Mouse (Mus musculus) liver, embryonic 15.5 days (tissue): ENCODE measurements around the gene Gpc6. TPM values are rescaled to one million over a fixed set of nuclear protein-coding genes. Genes with fewer than 3 reads are reported as not detected.

Experiments
- ATAC-seq: fragments of 200-750 bp; cut with Nextera tagmentation; 2 replicates; pipeline ENCODE4 v1.8.0; 2017; ENCODE audit warnings: moderate number of reproducible peaks, mild to moderate bottlenecking, moderate library complexity; ENCODE audit not compliant: insufficient read depth
- H3K27ac ChIP-seq: fragments of 300-500 bp; sonication (generic); replicated peaks from 2 replicates; pipeline ENCODE4 v1.5.1; 2015; ENCODE audit warnings: mild to moderate bottlenecking, inconsistent platforms
- H3K27me3 ChIP-seq: fragments of 300-500 bp; sonication (generic); 2 replicates; pipeline ENCODE4 v1.6.1; 2015; ENCODE audit warnings: mild to moderate bottlenecking, inconsistent platforms
- H3K36me3 ChIP-seq: fragments of 300-500 bp; sonication (generic); replicated peaks from 2 replicates; pipeline ENCODE4 v1.6.1; 2015; ENCODE audit warnings: moderate library complexity, mild to moderate bottlenecking, inconsistent platforms
- H3K4me1 ChIP-seq: fragments of 300-500 bp; sonication (generic); replicated peaks from 2 replicates; pipeline ENCODE4 v1.6.1; 2015; ENCODE audit warnings: inconsistent platforms
- H3K4me2 ChIP-seq: fragments of 300-500 bp; sonication (generic); 2 replicates; pipeline ENCODE4 v1.6.1; 2015; ENCODE audit warnings: moderate library complexity, mild to moderate bottlenecking, inconsistent platforms
- H3K4me3 ChIP-seq: fragments of 300-500 bp; sonication (generic); replicated peaks from 2 replicates; pipeline ENCODE4 v1.5.1; 2015; ENCODE audit warnings: mild to moderate bottlenecking, inconsistent platforms
- H3K9ac ChIP-seq: fragments of 300-500 bp; sonication (generic); 2 replicates; pipeline ENCODE4 v1.6.1; 2015; ENCODE audit warnings: moderate library complexity, mild to moderate bottlenecking, inconsistent platforms
- H3K9me3 ChIP-seq: fragments of 300-500 bp; sonication (generic); replicated peaks from 2 replicates; pipeline ENCODE4 v1.6.1; 2016; ENCODE audit warnings: inconsistent platforms
- WGBS: fragments of 180-500 bp; shearing (Covaris S2); methylation state at CpG from one replicate; pipeline ENCODE4 v1.1.7; 2015; ENCODE audit warnings: mixed read lengths; ENCODE audit not compliant: insufficient replicate concordance; 5-methylcytosine and 5-hydroxymethylcytosine counted together
- polyA plus RNA-seq: library from polyadenylated mRNA; unstranded; fragments of >200 nt; fragmentation: Nextera tagmentation; extraction: Ambion mirVana; gene quantifications from 2 replicates; pipeline ENCODE4 v1.2.1, GENCODE M21; 2015

Gpc6 gene
- polyA plus RNA-seq, 1 experiment from 2014 or later, result 3.4 TPM

DNA sequence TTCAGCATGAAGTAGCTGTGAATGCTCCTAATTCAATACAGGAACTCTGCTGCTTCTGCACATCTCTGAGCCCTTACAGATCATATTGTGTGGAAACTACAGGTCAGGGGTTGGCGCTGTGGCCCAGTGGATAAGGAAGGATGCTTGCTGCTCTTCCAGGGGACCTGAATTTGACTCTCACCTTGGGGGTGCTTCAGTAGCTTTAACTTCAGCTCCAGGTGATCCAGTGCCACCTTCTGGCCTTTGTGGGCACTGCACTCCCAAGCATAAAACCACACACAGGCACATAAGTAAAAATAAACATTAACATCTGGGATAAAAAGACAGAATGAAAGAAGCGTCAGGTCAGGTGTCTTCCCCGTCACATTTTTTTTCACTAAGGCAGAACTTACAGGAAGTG lies 957.1 kb downstream of the Gpc6 start:
- H3K27ac ChIP-seq, result no peak overlapping the region
- no peaks in the 10 kb centered on the region for H3K36me3 ChIP-seq
- H3K9me3 ChIP-seq, result no peaks in the 10 kb centered on the region
- H3K4me2 ChIP-seq, result no peak overlapping the region
- H3K4me1 ChIP-seq, result no peaks in the 10 kb centered on the region
- H3K4me3 ChIP-seq, result no peak overlapping the region
- WGBS, result 38% methylated on average over 3 of the region's 3 CpGs
- no peaks in the 10 kb centered on the region for H3K27me3 ChIP-seq
- no peak overlapping the region for H3K9ac ChIP-seq
- no peak for ATAC-seq

DNA sequence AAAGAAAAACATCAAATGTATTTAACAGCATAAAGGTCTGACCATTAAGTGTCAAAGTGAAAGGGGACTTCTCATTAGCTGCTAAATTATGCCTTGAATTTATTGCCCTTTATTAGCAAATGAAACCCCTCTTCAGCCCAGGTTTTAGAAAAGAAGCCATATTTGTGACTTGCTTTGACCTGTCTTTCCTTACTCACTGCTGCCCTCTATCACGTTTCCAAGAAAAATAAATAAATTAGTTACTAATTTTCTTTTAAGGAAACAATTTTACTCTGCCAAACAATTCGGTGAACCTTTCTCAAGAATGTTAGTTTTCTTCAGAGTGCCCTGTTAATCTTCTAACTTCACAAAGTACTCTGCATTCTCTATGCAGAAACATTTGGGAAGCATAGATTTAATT lies 964.5 kb downstream of the Gpc6 start:
- no peak overlapping the region for H3K9ac ChIP-seq
- H3K4me3 ChIP-seq, result no peak overlapping the region
- H3K27me3 ChIP-seq, result no peaks in the 10 kb centered on the region
- H3K9me3 ChIP-seq, result no peaks in the 10 kb centered on the region
- H3K4me1 ChIP-seq, result no peaks in the 10 kb centered on the region
- no peaks in the 10 kb centered on the region for H3K36me3 ChIP-seq
- WGBS, result 45% methylated on average over 2 of the region's 2 CpGs
- H3K27ac ChIP-seq, result no peak overlapping the region
- ATAC-seq, result no peak
- no peak overlapping the region for H3K4me2 ChIP-seq

DNA sequence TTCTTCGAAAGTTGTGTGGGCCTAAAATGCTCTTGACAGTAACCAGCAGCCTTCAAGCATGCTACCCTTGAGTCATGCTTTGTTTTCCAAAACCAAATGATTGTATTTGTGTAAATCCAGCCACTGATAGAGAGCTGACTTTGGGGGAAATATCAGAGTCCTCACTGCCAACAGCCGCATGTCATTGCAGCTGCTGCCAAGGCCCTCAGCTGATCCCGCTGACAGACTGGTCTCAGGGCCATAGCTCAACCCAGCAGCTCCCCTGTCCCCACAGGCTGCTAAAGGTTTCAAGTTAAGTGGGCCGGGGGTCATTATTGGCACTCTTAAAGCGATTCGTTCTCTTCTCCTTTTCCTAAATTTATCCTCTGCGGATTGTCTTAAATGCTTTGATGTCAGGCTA lies 966.3 kb downstream of the Gpc6 start:
- Histone ChIP-seq H3K4me2 (no peak overlapping the region), H3K36me3 (no peaks in the 10 kb centered on the region), H3K27ac (no peak overlapping the region), H3K4me3 (no peak overlapping the region), H3K27me3 (no peaks in the 10 kb centered on the region), H3K9me3 (no peaks in the 10 kb centered on the region), H3K9ac (no peak overlapping the region), H3K4me1 (no peaks in the 10 kb centered on the region)
- ATAC-seq, result no peak
- 62% methylated on average over 7 of the region's 7 CpGs for WGBS

DNA sequence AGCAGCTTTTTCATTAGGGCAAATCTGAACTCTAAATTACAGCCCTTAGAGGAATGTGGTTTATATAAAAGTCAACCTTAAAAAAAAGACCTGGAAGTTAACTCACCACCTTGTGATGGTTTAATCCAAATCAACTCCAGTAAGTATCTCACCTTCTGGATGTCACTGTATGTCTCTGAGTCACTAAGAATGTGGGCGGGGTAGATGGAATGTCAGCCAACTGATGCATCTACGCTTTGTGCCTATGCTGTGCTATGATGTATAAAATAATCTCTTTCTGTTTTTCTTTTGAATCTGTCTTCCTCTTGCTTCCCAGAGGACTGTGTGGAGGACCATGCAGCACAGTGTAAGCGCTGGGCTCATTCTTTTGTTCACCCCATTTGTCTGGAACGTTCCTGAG lies 966.9 kb downstream of the Gpc6 start:
- no peak for ATAC-seq
- no peaks in the 10 kb centered on the region for H3K27me3 ChIP-seq
- no peak overlapping the region for H3K4me2 ChIP-seq
- H3K4me3 ChIP-seq, result no peak overlapping the region
- no peak overlapping the region for H3K27ac ChIP-seq
- H3K36me3 ChIP-seq, result no peaks in the 10 kb centered on the region
- H3K4me1 ChIP-seq, result no peaks in the 10 kb centered on the region
- no peaks in the 10 kb centered on the region for H3K9me3 ChIP-seq
- WGBS, result 60% methylated on average over 4 of the region's 4 CpGs
- no peak overlapping the region for H3K9ac ChIP-seq

DNA sequence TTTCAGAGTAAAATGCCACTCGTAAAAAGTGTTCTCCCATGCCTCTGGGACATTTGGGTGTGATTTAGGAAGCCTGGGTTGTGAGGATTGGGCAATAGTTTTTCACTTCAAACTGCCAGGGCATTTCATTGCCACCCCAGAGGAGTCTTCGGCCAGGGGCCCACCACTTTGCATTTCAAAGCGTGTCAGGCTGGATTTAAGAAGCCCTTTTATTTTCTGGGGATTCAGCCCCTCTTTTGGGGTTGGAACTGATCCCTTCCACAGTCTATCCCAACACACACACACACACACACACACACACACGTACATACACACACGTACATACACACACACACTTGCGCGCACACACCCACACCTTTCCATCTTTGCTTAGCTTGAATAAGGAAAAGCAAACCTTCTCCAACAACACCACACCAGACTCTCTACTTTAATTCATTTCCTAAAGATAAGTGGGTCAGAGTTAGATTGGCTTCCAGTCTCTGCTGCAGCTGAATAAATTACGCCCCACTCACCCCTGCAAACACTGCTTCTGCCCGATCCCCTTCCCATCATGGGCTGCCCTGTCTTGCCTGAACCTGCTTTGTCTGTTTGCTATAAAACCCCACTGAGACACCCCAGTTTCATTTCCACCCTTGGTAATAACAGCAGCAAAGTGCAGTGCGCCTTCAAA lies 969.9 kb downstream of the Gpc6 start:
- H3K9ac ChIP-seq, result no peak overlapping the region
- H3K36me3 ChIP-seq, result no peaks in the 10 kb centered on the region
- no peak overlapping the region for H3K27ac ChIP-seq
- no peak overlapping the region for H3K4me3 ChIP-seq
- H3K9me3 ChIP-seq, result no peaks in the 10 kb centered on the region
- no peaks in the 10 kb centered on the region for H3K4me1 ChIP-seq
- WGBS, result 73% methylated on average over 10 of the region's 10 CpGs
- ATAC-seq, result no peak
- no peaks in the 10 kb centered on the region for H3K27me3 ChIP-seq
- no peak overlapping the region for H3K4me2 ChIP-seq

DNA sequence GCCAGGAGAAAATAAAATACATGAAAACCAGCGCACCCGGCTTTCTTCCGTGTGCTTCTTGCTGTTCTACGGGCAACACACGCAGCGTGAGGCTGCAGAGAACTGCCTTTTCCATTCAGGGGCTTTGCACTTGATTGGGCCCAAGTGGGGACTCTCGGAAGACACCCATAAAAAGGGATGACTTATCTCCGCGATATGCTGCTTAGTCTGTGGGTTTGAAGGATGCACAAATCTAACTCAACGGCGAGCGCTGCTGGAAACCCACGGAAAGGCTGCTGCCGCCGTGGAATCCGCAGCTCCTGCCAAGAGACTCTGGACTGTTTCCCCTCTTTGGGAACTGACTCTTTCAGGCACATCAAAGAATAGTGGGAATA lies 970.4 kb downstream of the Gpc6 start:
- 86% methylated on average over 16 of the region's 16 CpGs for WGBS
- H3K4me1 ChIP-seq, result no peaks in the 10 kb centered on the region
- no peak overlapping the region for H3K27ac ChIP-seq
- no peak overlapping the region for H3K4me3 ChIP-seq
- H3K4me2 ChIP-seq, result no peak overlapping the region
- no peak overlapping the region for H3K9ac ChIP-seq
- no peak for ATAC-seq
- no peaks in the 10 kb centered on the region for H3K9me3 ChIP-seq
- no peaks in the 10 kb centered on the region for H3K36me3 ChIP-seq
- no peaks in the 10 kb centered on the region for H3K27me3 ChIP-seq

DNA sequence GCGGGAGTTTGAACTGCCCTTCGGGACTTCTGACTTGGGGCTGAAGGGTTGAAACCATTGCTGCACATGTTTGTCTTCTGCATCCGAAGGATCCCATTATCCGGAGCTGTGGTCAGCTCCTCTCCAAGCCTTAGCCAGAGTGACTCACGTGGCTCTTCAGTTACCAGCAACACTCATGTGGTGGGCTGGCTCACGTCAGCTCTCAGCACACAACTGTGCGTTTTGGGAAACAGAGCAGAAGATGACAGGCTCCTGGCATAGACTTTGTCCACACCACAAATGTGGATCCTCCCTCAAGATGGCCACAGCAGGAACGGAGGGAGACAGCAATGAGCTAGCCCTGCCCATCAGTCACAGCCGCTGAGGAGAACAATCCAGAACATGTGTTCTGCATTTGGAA lies 979.2 kb downstream of the Gpc6 start:
- Histone ChIP-seq H3K4me2 (no peak overlapping the region), H3K27ac (no peak overlapping the region), H3K9me3 (no peaks in the 10 kb centered on the region), H3K36me3 (no peaks in the 10 kb centered on the region), H3K4me1 (no peaks in the 10 kb centered on the region), H3K9ac (no peak overlapping the region), H3K27me3 (no peaks in the 10 kb centered on the region), H3K4me3 (no peak overlapping the region)
- ATAC-seq, result no peak
- WGBS, result 67% methylated on average over 9 of the region's 9 CpGs

DNA sequence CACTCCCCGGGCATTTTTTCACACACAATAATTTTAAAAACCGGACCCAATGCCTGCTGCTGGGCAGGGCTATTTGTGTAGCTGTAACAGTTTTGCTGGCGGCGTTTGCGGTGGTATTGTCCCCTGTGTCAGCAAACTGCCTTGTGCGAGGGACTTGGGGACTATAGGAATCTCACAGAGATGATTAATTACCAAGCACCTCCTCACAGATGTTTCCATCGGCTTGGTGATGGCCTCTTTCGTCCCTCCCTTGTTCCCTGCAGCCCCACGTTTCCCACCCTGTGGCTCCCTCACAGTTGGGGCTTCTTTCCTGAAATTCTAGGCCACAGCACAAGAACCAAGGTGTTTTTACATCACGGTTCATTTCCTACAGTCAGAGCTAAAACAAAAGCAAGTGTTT lies 980.6 kb downstream of the Gpc6 start:
- Histone ChIP-seq H3K4me3 (no peak overlapping the region), H3K4me2 (no peak overlapping the region), H3K9me3 (no peaks in the 10 kb centered on the region), H3K27ac (no peak overlapping the region), H3K4me1 (no peaks in the 10 kb centered on the region), H3K9ac (no peak overlapping the region), H3K36me3 (no peaks in the 10 kb centered on the region), H3K27me3 (no peaks in the 10 kb centered on the region)
- WGBS, result 53% methylated on average over 10 of the region's 10 CpGs
- no peak for ATAC-seq

DNA sequence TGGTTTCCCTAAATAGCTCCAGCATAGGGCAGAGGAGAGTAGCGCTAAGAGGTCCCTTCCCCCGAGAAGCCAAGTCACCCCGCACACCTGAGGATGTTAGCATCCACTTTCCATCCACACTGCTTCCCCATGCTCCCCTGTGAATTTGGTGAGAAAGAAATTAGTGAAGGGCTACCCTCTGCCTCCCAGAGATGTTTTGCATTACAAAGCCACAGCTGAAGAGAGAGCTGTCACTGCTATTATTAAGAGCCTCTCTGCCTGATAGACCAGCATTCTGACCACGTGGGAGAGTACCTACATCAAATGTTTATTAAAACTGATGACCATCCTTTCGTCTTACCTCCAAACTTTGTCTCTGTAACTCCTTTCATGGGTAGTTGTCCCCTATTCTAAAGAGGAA lies 981.2 kb downstream of the Gpc6 start:
- H3K4me3 ChIP-seq, result no peak overlapping the region
- no peaks in the 10 kb centered on the region for H3K4me1 ChIP-seq
- H3K36me3 ChIP-seq, result no peaks in the 10 kb centered on the region
- no peak overlapping the region for H3K4me2 ChIP-seq
- H3K9me3 ChIP-seq, result no peaks in the 10 kb centered on the region
- no peak for ATAC-seq
- no peak overlapping the region for H3K9ac ChIP-seq
- H3K27me3 ChIP-seq, result no peaks in the 10 kb centered on the region
- 53% methylated on average over 5 of the region's 5 CpGs for WGBS
- no peak overlapping the region for H3K27ac ChIP-seq

DNA sequence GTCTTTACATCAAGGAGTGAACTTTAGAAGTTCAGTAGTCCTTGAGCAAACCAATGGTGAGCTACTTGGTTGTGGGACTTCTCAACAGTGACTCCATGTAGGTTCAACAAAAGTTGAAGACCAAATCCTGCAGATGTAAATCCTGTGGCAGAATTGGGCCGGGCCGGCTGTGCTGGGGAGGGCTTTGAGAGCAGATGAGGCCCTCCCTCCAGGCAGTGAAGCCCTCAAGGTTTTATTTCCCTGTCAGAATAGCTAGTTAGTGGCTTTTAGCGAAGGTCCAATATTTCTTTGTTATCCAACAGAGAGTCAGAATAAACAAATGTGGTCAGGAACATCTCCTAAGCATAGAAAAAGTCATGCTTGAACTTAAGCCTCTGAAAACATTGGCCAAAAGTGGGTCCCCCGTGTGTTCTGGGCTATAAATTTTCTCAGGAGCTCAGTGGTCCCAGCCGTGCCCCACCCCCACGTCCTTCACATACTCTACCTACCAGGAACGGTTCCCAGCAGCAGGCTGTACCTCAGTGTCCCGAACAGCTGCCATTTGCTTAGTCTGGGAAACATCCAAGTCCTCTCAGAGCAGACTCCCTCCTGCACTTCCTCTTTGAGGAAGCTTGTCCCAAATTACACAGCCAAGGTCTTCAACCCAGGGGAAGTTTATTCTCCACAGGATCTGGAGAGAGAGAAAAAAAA lies 983.3 kb downstream of the Gpc6 start:
- no peak overlapping the region for H3K9ac ChIP-seq
- H3K4me1 ChIP-seq, result no peaks in the 10 kb centered on the region
- H3K27me3 ChIP-seq, result no peaks in the 10 kb centered on the region
- WGBS, result 48% methylated on average over 8 of the region's 8 CpGs
- no peaks in the 10 kb centered on the region for H3K9me3 ChIP-seq
- H3K36me3 ChIP-seq, result no peaks in the 10 kb centered on the region
- ATAC-seq, result no peak
- no peak overlapping the region for H3K4me3 ChIP-seq
- H3K4me2 ChIP-seq, result no peak overlapping the region
- H3K27ac ChIP-seq, result no peak overlapping the region

DNA sequence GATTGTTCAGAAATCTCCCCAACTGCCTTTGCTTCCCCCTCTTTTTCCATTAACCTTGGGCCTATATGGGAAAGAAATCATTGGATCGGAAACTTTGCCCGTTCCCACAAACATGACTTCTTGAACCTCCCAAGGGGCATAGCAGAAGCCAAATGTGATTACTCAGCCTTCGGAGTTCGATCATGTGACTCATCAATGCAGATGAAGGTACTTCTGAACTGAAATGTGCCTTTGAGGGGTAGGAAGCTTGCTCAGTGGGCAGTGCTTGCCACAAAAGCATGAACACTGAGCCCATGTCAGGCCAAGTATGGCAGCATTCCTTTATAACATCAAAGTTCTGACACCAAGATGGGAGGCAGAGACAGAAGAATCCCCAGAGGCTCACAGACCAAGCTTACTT lies 983.9 kb downstream of the Gpc6 start:
- Histone ChIP-seq H3K27me3 (no peaks in the 10 kb centered on the region), H3K9me3 (no peaks in the 10 kb centered on the region), H3K9ac (no peak overlapping the region), H3K4me3 (no peak overlapping the region), H3K36me3 (no peaks in the 10 kb centered on the region), H3K4me2 (no peak overlapping the region), H3K27ac (no peak overlapping the region), H3K4me1 (no peaks in the 10 kb centered on the region)
- 62% methylated on average over 4 of the region's 4 CpGs for WGBS
- ATAC-seq, result no peak

DNA sequence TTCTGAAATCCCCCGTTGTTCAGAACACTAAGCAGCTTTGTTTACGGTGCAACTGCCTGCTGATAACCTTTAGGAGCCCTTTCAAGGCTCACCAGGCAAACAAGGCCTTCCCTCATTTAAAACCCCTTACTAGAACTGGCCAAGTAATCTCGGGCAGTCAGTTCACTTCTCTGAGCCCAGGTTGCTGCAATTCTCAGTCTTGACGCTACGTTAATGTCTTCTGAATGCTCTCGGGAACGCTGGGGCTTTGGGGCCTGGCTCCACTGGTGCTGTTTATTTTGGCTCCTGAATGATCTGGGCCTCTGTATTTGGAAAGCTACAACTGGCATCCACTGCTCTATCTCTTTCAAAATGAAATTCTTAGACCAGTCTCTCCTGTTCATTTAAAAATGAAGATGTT lies 985.2 kb downstream of the Gpc6 start:
- H3K27ac ChIP-seq, result no peak overlapping the region
- H3K9ac ChIP-seq, result no peak overlapping the region
- no peaks in the 10 kb centered on the region for H3K9me3 ChIP-seq
- no peaks in the 10 kb centered on the region for H3K4me1 ChIP-seq
- H3K4me2 ChIP-seq, result no peak overlapping the region
- no peak overlapping the region for H3K4me3 ChIP-seq
- WGBS, result 38% methylated on average over 7 of the region's 7 CpGs
- H3K36me3 ChIP-seq, result no peaks in the 10 kb centered on the region
- ATAC-seq, result no peak
- H3K27me3 ChIP-seq, result no peaks in the 10 kb centered on the region
